Mouse (Mus musculus) MEL (cell line): Measurements from ENCODE around the gene Atp6v0a2. TPM values are rescaled to one million over a fixed set of nuclear protein-coding genes. Genes with fewer than 3 reads are reported as not detected.
A peak's percentile ranks its signal among the peaks of the same experiment; 100 is the strongest.

ENCODE experiments used
- DNase-seq: peaks from one replicate; pipeline ENCODE4 v3.0.0; 2011; ENCODE audit warnings: low read depth, low spot score
- H3K27ac ChIP-seq: 2 replicates; pipeline ENCODE4 v1.5.1; 2012; ENCODE audit warnings: low read depth, mild to moderate bottlenecking, control low read depth, low read length, moderate library complexity; ENCODE audit not compliant: control insufficient read depth
- H3K27me3 ChIP-seq, 2 experiments: fragments of 150-350 bp in 1 of 2; sonication (generic) in 1 of 2; 2 replicates each; pipeline ENCODE4 v1.6.1; 2012; ENCODE audit warnings: low read length in 2 of 2, mild to moderate bottlenecking in 2 of 2, improper control_type of control experiment in 1 of 2, moderate library complexity in 1 of 2; ENCODE audit not compliant: insufficient read depth in 2 of 2, control insufficient read depth in 1 of 2
- H3K36me3 ChIP-seq, 2 experiments: 2 replicates each; pipeline ENCODE4 v1.6.1; 2012 to 2014; ENCODE audit warnings: low read length in 2 of 2, improper control_type of control experiment in 1 of 2, inconsistent platforms in 1 of 2, mild to moderate bottlenecking in 1 of 2; ENCODE audit not compliant: insufficient read depth in 2 of 2, control insufficient read depth in 1 of 2
- H3K4me1 ChIP-seq, 2 experiments: fragments of 150-350 bp in 1 of 2; sonication (generic) in 1 of 2; 2 replicates each; pipeline ENCODE4 v1.6.1; 2012; ENCODE audit warnings: low read length in 2 of 2, improper control_type of control experiment in 1 of 2, mild to moderate bottlenecking in 1 of 2; ENCODE audit not compliant: insufficient read depth in 2 of 2, control insufficient read depth in 1 of 2
- H3K4me3 ChIP-seq, 2 experiments: fragments of 150-350 bp in 1 of 2; sonication (generic) in 1 of 2; 2 replicates each; pipeline ENCODE4 v1.5.1; 2012; ENCODE audit warnings: low read depth in 2 of 2, low read length in 2 of 2, mild to moderate bottlenecking in 2 of 2, moderate library complexity in 2 of 2, control low read depth in 1 of 2, improper control_type of control experiment in 1 of 2; ENCODE audit not compliant: control insufficient read depth in 1 of 2, insufficient read depth in 1 of 2
- H3K79me2 ChIP-seq: 2 replicates; pipeline ENCODE4 v1.6.1; 2012; ENCODE audit warnings: mild to moderate bottlenecking, low read length, moderate library complexity; ENCODE audit not compliant: control insufficient read depth, poor library complexity, insufficient read depth
- H3K9ac ChIP-seq: 2 replicates; pipeline ENCODE4 v1.6.1; 2012; ENCODE audit warnings: low read depth, mild to moderate bottlenecking, control low read depth, low read length, moderate library complexity; ENCODE audit not compliant: control insufficient read depth, poor library complexity, severe bottlenecking
- H3K9me3 ChIP-seq: fragments of 150-350 bp; sonication (generic); replicated peaks from 2 replicates; pipeline ENCODE4 v1.6.1; 2012; ENCODE audit warnings: mild to moderate bottlenecking, low read length, improper control_type of control experiment, moderate library complexity; ENCODE audit not compliant: insufficient read depth
- BHLHE40 ChIP-seq: IDR thresholded peaks from 2 replicates; pipeline ENCODE4 v1.6.1; 2012; ENCODE audit warnings: low read depth, mild to moderate bottlenecking, inconsistent platforms, low read length, improper control_type of control experiment, borderline replicate concordance
- CHD1 ChIP-seq: IDR thresholded peaks from 2 replicates; pipeline ENCODE4 v1.6.1; 2012; ENCODE audit warnings: low read depth, mild to moderate bottlenecking, inconsistent platforms, low read length, improper control_type of control experiment
- CTCF ChIP-seq, 3 experiments: IDR thresholded peaks in 2 of 3; conservative IDR thresholded peaks in 1 of 3; 2 replicates each; pipeline ENCODE4 v1.5.1; 2011 to 2012; ENCODE audit warnings: low read length in 3 of 3, low read depth in 2 of 3, mild to moderate bottlenecking in 2 of 3, improper control_type of control experiment in 1 of 3, inconsistent platforms in 1 of 3, mixed read lengths in 1 of 3, moderate library complexity in 1 of 3; ENCODE audit not compliant: control insufficient read depth in 1 of 3, insufficient read depth in 1 of 3, poor library complexity in 1 of 3, severe bottlenecking in 1 of 3
- GABPA ChIP-seq: IDR thresholded peaks from 2 replicates; pipeline ENCODE4 v1.6.1; 2012; ENCODE audit warnings: low read depth, mild to moderate bottlenecking, inconsistent platforms, low read length, improper control_type of control experiment, moderate library complexity
- HCFC1 ChIP-seq: IDR thresholded peaks from 2 replicates; pipeline ENCODE4 v1.6.1; 2012; ENCODE audit warnings: low read depth, mild to moderate bottlenecking, inconsistent platforms, low read length, improper control_type of control experiment, moderate library complexity
- MAFK ChIP-seq: IDR thresholded peaks from 2 replicates; pipeline ENCODE4 v1.6.1; 2011; ENCODE audit warnings: low read depth, mild to moderate bottlenecking, low read length, improper control_type of control experiment, borderline replicate concordance
- MAX ChIP-seq: IDR thresholded peaks from 2 replicates; pipeline ENCODE4 v1.6.1; 2011; ENCODE audit warnings: low read length, improper control_type of control experiment
- MEF2A ChIP-seq: IDR thresholded peaks from 2 replicates; pipeline ENCODE4 v1.6.1; 2014; ENCODE audit warnings: low read depth, mild to moderate bottlenecking, inconsistent platforms, low read length, improper control_type of control experiment; ENCODE audit not compliant: poor library complexity, insufficient replicate concordance, severe bottlenecking; ENCODE audit errors: extremely low read depth
- MYB ChIP-seq: IDR thresholded peaks from 2 replicates; pipeline ENCODE4 v1.6.1; 2011; ENCODE audit warnings: mild to moderate bottlenecking, low read depth, low read length, improper control_type of control experiment
- MYC ChIP-seq: IDR thresholded peaks from 2 replicates; pipeline ENCODE4 v1.6.1; 2011; ENCODE audit warnings: low read depth, mild to moderate bottlenecking, low read length, improper control_type of control experiment, moderate library complexity
- NELFE ChIP-seq: IDR thresholded peaks from 2 replicates; pipeline ENCODE4 v1.6.1; 2011; ENCODE audit warnings: low read depth, low read length, improper control_type of control experiment
- POLR2AphosphoS2 ChIP-seq: IDR thresholded peaks from 2 replicates; pipeline ENCODE4 v1.6.1; 2011; ENCODE audit warnings: low read length, improper control_type of control experiment
- POLR2AphosphoS5 ChIP-seq: IDR thresholded peaks from 2 replicates; pipeline ENCODE4 v1.6.1; 2012; ENCODE audit warnings: low read depth, borderline replicate concordance, mild to moderate bottlenecking, inconsistent platforms, low read length, moderate library complexity, mixed read lengths
- RAD21 ChIP-seq: IDR thresholded peaks from 2 replicates; pipeline ENCODE4 v1.6.1; 2011; ENCODE audit warnings: mild to moderate bottlenecking, low read depth, low read length, improper control_type of control experiment
- RCOR1 ChIP-seq: IDR thresholded peaks from 2 replicates; pipeline ENCODE4 v1.6.1; 2012; ENCODE audit warnings: low read depth, mild to moderate bottlenecking, inconsistent platforms, low read length, improper control_type of control experiment
- SMC3 ChIP-seq: IDR thresholded peaks from 2 replicates; pipeline ENCODE4 v1.6.1; 2011; ENCODE audit warnings: low read depth, low read length, improper control_type of control experiment
- TBP ChIP-seq: IDR thresholded peaks from 2 replicates; pipeline ENCODE4 v1.8.0; 2011; ENCODE audit warnings: low read depth, low read length, improper control_type of control experiment
- USF2 ChIP-seq, 2 experiments: IDR thresholded peaks; 2 replicates each; pipeline ENCODE4 v1.6.1; 2011 to 2012; ENCODE audit warnings: improper control_type of control experiment in 2 of 2, low read length in 2 of 2, borderline replicate concordance in 1 of 2, inconsistent platforms in 1 of 2, low read depth in 1 of 2, mild to moderate bottlenecking in 1 of 2; ENCODE audit not compliant: insufficient read depth in 1 of 2
- ZC3H11A ChIP-seq: IDR thresholded peaks from 2 replicates; pipeline ENCODE4 v1.6.1; 2012; ENCODE audit warnings: low read depth, mild to moderate bottlenecking, inconsistent platforms, low read length, improper control_type of control experiment
- ZMIZ1 ChIP-seq: IDR thresholded peaks from 2 replicates; pipeline ENCODE4 v1.6.1; 2012; ENCODE audit warnings: low read depth, mild to moderate bottlenecking, inconsistent platforms, low read length, improper control_type of control experiment, moderate library complexity
- polyA plus RNA-seq, 2 experiments: library from polyadenylated mRNA; stranded (reverse) in 1 of 2; unstranded in 1 of 2; fragments of >175 nt in 1 of 2; fragments of >200 nt in 1 of 2; gene quantifications; 2 replicates each; pipeline versions ENCODE4 v1.2.1 to v1.2.4; 2012; ENCODE audit warnings: low replicate concordance in 2 of 2, low read depth in 1 of 2; ENCODE audit not compliant: insufficient read length in 2 of 2, insufficient read depth in 1 of 2, missing spikeins in 1 of 2
- total RNA-seq: library from RNA; depleted of rRNA; stranded (reverse); fragments of 300-350 nt; gene quantifications from 2 replicates; pipeline ENCODE4 v1.2.3, GENCODE M21; 2012

Atp6v0a2 gene
- total and polyA plus RNA-seq, 3 experiments = 30.0 to 31.0 TPM; not detected in 1

DNA sequence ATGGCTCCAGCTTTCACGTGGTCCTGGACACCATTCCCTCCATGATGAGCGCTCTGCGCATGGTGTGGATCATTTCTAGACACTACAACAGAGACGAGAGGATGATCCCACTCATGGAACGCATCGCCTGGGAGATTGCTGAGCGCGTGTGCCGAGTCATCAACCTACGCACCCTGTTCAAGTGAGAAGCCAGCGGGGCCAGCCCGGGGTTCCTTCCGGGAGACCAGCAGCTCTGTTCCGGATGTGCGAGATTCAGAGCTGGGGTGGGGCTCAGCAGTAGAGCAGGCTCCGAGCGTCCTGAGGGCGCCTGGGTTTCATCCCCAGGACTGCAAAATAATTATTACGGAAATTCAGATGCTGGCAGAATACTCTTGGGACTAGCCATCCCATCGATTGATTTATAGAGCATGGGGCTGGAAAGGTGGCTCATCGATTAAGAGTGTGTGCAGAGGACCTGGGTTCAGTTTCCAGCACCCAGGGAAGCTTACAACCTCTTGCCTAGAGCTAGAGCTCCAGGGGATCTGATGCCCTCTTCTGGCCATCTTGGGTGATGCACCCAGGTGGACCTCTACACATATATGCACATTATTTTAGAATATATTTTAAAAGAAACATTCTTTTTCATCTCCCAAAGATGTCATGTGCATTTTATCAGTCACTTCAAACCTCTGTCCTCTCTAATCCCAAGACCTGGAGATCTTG, 113.7 kb downstream of the Atp6v0a2 start:
- no peak overlapping the region for H3K9ac ChIP-seq
- no peaks in the 10 kb centered on the region for H3K79me2 ChIP-seq
- H3K36me3 ChIP-seq = no peaks in the 10 kb centered on the region
- H3K9me3 ChIP-seq = no peaks in the 10 kb centered on the region
- DNase-seq = peak; percentile 46
- H3K4me1 ChIP-seq = 0 out of 4 replicates have a peak, but pooled peaks cover 0 to 2% of the 10 kb centered on the region in 2 experiments
- no peak overlapping the region for H3K4me3 ChIP-seq
- H3K27ac ChIP-seq = no peak overlapping the region
- H3K27me3 ChIP-seq = no peaks in the 10 kb centered on the region
- TF ChIP-seq SMC3 = peak; percentile 65
- peak; percentile 42 for TF ChIP-seq ZC3H11A
- no peak for TF ChIP-seq NELFE
- TF ChIP-seq CTCF (IDR thresholded peaks at IDR 0.05 in 2 of 3, conservative IDR thresholded peaks at IDR 0.05 in 1 of 3; ENCODE audit: control insufficient read depth in 1 of 3, insufficient read depth in 1 of 3, low read depth in 2 of 3, low read length in 3 of 3, poor library complexity in 1 of 3, severe bottlenecking in 1 of 3) = peak; percentile 51 to 62 (median 61)
- peak; percentile 27 for TF ChIP-seq RAD21
- no peak for TF ChIP-seq MYB
- TF ChIP-seq CHD1 = no peak

- H3K36me3 ChIP-seq = no peaks in the 10 kb centered on the region
- H3K79me2 ChIP-seq = no peaks in the 10 kb centered on the region
- H3K9me3 ChIP-seq = no peaks in the 10 kb centered on the region
- 0 out of 4 replicates have a peak, but pooled peaks cover 0 to 2% of the 10 kb centered on the region in 2 experiments for H3K4me1 ChIP-seq
- no peak overlapping the region for H3K4me3 ChIP-seq
- no peak for DNase-seq
- TF ChIP-seq BHLHE40 = no peak
- H3K9ac ChIP-seq = no peak overlapping the region
- H3K27me3 ChIP-seq = no peaks in the 10 kb centered on the region
- no peak overlapping the region for H3K27ac ChIP-seq
Measured at GRCm38 (mm10) chr5:124743841-124744240, 115.5 kb downstream of the Atp6v0a2 start.

DNA sequence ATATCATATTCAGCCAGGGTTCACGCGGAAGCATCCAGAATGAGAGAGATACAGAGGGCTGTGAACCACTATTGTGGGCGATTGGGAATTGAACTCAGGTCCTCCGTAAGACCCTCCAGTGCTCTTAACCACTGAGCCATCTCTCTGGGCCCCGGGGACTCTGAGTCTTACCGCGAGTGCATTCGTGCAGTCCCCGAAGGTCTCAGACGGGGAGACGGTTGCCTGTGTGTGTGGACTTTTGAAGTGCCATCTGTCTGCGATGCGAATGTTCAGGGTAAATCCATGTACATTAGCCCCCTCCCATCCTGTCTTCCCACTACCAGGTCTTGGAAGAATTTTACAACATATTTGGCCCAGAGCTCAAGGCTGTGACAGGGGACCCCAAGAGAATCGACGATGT, 117.8 kb downstream of the Atp6v0a2 start:
- TF ChIP-seq RCOR1 = no peak
- no peak for TF ChIP-seq MAFK
- TF ChIP-seq HCFC1 = no peak
- no peak for TF ChIP-seq MEF2A
- no peak for TF ChIP-seq POLR2AphosphoS2
- no peak for TF ChIP-seq MAX
- TF ChIP-seq TBP = no peak
- no peak for TF ChIP-seq RAD21
- TF ChIP-seq ZMIZ1 = no peak
- no peak for TF ChIP-seq USF2 (IDR thresholded peaks at IDR 0.05; ENCODE audit: borderline replicate concordance in 1 of 2, insufficient read depth in 1 of 2, low read depth in 1 of 2, low read length in 2 of 2)
- TF ChIP-seq SMC3 = no peak
- TF ChIP-seq CHD1 = no peak
- no peak for TF ChIP-seq NELFE
- TF ChIP-seq GABPA = no peak
- TF ChIP-seq MYC = no peak
- no peak for TF ChIP-seq POLR2AphosphoS5

More for the DNA sequence above, 117.8 kb downstream of the Atp6v0a2 start:
- DNase-seq = no peak
- no peak overlapping the region for H3K9ac ChIP-seq
- H3K4me3 ChIP-seq = no peak overlapping the region
- H3K79me2 ChIP-seq = no peaks in the 10 kb centered on the region
- H3K27me3 ChIP-seq = no peaks in the 10 kb centered on the region
- no peak overlapping the region for H3K27ac ChIP-seq
- H3K36me3 ChIP-seq = no peaks in the 10 kb centered on the region
- H3K4me1 ChIP-seq = 0 out of 4 replicates have a peak, but pooled peaks cover 0 to 2% of the 10 kb centered on the region in 2 experiments
- H3K9me3 ChIP-seq = no peaks in the 10 kb centered on the region
